Mouse (Mus musculus) kidney, postnatal 4 days (tissue): Measurements from ENCODE around the gene Mgat4e.
"Not testable (repeated sequence)": the region's sequence is repeated elsewhere in the genome, so short reads cannot be mapped to it uniquely, and the experiment has no call there.

Experiments
- DNase-seq, 2 experiments: peaks; one replicate each; pipeline ENCODE4 v3.0.0; 2021; ENCODE audit warnings: mixed read lengths in 2 of 2

The Mgat4e gene

GRCm38 (mm10) chr1:134555871-134556670, 6.6 kb upstream of the Mgat4e start:
- DNase-seq: peak; percentile 77 to 86

DNA sequence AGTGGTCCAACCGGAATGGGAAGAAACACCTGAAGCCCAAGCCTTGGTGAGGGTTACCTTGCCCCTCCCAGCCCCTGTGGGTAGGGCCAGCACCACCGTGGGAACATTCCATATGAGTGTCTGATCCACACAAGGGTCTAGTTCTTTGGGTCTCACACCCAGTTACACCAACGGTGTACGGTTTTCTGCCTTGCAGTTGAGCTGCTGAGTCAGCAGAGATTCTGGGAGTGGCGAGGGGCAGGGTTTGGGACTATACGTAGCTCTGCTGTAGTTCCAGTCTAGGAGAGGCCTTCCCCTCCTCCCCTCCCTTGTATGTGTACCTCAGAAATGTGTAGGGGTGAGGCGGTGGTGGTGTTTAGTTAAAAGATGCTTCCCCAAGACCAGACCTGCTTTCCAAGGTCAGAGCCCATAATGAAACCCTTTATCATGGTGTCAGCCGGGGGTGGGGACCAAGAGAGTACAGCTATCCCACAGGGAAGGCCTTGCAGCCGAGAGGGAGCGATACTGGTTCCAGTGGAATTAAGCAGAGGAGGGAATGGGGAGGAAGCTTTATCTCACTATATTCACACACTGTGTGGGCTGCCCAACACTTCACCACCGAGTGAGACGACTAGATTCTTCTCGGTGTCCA, 5.9 kb upstream of the Mgat4e start:
- DNase-seq: peak; percentile 19 to 47

GRCm38 (mm10) chr1:134552396-134552795, 2.9 kb upstream of the Mgat4e start:
- DNase-seq: no peak

- no peak for DNase-seq
Observed at GRCm38 (mm10) chr1:134551869-134552268, 2.4 kb upstream of the Mgat4e start.

GRCm38 (mm10) chr1:134548231-134548630, 1.3 kb downstream of the Mgat4e start:
- peak in 1 of 2 experiments; percentile 25 for DNase-seq

- DNase-seq: no peak
Observed at GRCm38 (mm10) chr1:134540610-134541009, 8.9 kb downstream of the Mgat4e start.

- DNase-seq: no peak
Observed at GRCm38 (mm10) chr1:134535513-134535912, 14.0 kb downstream of the Mgat4e start.

- DNase-seq: no peak
Observed at GRCm38 (mm10) chr1:134535054-134535453, 14.4 kb downstream of the Mgat4e start.

- not testable (repeated sequence) for DNase-seq
Observed at GRCm38 (mm10) chr1:134533710-134534109, 15.8 kb downstream of the Mgat4e start.

- no peak for DNase-seq
Observed at GRCm38 (mm10) chr1:134530618-134531017, 18.9 kb downstream of the Mgat4e start.

DNA sequence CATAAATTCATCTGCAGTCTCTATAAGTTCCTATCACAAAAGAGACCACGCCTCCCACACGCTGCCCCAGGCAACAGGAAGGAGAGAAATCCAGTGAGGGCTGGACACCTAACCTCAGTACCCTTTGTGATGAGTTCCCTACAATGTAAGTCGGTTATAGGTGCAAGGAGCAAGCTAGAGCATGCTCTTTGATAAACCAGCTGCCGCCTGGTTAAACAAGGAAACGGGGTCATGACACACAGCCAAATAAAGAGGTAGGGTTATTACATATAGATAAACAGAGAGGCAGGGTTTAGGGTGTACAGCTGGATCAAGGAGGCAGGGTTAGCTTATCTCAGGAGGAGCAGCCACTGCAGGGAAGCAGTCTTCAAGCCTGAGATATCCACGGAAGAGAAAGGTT, 22.7 kb downstream of the Mgat4e start:
- no peak for DNase-seq

DNA sequence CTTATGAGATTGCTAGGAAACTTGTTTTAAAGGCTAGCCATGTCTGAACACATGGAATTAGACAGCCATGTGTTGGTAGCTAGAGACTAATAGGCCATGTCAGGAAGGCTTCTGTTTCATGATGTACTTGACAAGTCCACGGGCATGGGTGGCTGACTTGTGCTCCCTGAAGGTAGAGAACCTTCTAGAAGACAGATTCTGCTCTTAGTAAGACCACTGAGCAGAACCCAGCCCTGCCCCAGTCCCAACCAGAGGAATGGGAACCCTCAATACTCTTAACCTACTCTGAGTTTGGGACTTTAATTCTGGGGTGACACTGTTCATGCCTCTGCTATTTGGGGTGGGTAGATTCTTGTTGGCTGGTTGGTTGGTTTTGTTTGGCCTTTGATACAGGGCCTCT, 24.5 kb downstream of the Mgat4e start:
- DNase-seq: no peak

GRCm38 (mm10) chr1:134524424-134524823, 25.1 kb downstream of the Mgat4e start:
- DNase-seq: peak in 1 of 2 experiments; percentile 31

- no peak for DNase-seq
Observed at GRCm38 (mm10) chr1:134522325-134522724, 27.2 kb downstream of the Mgat4e start.

GRCm38 (mm10) chr1:134521163-134521562, 28.3 kb downstream of the Mgat4e start:
- DNase-seq: no peak

DNA sequence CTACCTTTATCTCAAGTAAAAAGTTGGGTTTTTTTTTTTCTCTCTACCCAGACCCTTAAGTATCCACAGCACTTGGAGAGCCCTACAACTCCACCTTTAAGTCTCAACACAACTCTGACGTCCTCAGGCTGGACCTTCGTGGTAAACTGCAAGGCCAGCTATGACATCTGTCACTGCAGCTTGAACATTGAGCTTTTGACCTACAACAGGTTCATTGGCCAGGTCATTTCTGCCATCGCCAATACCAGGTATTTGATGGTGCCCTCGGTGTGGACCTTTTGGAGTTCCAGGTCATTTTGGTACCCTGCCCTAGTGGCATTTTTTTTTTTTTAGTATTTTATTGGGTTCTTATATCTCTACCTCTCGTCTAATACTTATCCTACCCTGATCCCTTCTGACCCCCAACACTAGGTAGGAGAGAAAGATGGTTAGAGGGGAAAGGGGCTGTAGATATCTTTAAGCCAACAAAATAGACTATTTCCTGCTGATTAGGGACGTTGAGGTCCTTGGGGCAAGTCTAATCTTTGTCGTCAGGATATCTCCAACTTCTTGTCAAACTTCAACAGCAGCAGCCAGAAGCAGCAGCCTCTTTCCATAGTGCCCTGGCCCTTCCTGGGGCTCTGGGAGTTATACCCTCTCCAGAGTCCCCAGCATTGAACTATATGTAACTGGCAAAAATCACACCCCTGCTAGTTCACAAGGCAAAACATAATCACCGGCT, 29.3 kb downstream of the Mgat4e start:
- no peak for DNase-seq

DNA sequence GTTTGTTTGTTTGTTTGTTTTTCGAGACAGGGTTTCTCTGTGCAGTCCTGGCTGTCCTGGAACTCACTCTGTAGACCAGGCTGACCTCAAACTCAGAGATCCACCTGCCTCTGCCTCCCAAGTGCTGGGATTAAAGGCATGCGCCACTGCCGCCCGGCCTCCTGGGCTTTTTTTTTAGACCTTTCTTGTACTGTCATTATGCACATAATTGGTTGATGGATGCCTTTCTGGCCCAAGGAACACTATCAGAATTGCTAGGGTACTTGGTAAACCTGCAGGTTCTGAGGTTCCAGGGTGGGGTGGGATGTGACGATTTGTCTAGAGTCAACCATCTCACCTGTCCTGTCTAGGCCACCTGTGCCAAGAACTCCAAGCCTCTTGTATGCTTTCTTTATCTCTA, 30.3 kb downstream of the Mgat4e start:
- not testable (repeated sequence) for DNase-seq

DNA sequence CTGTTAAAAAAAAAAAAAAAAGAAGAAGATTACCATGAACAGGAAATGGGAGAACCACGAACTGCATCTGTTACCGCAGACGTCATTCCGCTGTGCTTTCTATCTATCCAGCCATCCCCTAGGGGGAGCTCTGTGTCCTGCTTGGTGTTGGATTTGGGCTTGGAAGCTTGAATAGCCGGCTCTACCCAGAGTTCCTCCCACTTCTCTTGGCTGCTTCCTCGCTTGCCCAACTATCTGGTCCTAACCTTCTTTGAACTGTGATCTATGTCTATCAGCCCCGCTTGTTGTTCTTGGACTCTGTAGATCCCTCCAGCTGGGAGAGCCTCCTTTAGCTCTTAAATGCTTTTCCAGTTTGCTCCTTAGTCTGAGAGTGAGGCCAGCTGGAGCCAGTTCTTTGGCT, 30.8 kb downstream of the Mgat4e start:
- peak; percentile 86 to 91 for DNase-seq

DNA sequence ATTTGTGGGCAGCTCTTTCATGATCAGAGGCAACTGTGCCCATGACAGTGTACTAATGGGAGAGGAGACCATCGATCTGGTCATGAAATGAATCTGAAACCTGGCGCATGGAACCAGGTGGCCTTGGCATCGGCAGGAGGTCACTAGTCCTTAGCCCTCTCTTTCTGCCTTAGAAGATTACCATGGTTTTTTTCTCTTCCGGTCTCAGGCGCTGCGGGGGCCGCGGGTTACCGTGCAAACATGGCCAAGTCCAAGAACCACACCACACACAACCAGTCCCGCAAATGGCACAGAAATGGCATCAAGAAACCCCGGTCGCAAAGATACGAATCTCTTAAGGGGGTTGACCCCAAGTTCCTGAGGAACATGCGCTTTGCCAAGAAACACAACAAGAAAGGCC, 31.6 kb downstream of the Mgat4e start:
- not testable (repeated sequence) for DNase-seq

DNA sequence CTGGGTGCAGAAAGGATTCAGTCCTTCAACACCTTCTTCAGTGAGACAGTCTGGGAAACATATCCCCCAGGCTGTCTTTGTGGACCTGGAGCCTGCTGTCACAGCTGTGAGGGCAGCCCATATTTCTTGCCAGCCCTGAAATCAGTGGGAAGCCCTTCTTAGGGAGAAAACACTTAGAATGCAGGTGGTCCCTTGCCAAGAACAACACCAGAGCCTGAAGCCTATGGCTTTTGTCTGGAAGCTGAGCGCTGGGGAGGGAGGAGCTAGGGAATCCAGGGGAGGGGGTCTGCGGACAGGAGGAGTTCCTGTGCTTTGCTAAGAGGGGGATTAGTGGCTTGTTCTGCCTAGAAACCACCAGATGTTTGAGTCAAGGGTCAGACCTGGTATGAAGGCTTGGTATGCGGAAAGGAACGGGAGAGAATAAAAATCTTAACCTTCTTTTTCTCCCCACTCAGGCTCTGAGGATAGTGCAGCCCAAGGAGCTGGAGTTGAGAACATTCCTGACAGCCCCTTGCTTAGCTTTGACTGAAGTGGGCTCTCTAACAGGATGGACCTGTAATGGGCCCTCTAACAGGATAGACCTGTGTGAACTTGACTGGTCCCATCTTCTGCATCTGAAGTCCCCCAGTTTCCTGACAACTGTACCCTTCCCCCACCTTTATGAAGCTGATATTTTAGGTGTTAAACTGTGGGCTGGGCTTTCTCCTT, 32.8 kb downstream of the Mgat4e start:
- DNase-seq: peak; percentile 68 to 75

GRCm38 (mm10) chr1:134515891-134516290, 33.6 kb downstream of the Mgat4e start:
- DNase-seq: no peak

DNA sequence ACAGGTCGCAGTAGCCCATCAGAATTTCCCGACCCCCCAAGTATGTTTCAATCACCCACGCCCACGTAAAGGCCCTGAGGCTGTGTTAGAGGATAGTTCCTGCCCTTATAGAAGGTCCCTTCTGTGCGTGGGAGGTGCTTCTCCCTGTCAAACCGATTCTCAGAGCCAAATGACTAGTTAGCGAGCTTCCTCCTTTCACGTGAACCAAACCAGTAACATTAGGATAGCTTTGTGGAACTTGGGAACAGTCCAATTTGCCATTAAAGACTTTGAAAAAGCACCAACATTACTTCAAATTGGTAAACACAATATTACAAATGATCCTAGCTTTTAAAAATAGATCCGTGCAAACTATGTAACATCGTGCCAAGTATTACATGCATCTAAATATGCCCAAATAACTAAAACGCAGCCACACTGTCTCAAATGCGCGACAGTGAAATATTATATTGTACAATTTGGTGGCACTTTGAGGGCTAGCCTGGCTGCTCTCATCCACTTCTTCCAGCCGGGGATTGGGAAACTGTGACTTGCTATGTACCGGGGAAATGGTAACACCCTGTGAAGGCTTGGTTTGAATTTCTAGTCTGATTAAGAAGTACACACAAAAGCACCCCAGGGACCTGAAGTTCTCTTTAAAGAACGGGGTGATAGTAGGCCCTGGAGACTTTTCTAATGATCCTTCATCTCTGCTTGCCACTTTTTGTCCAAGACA, 35.4 kb downstream of the Mgat4e start:
- DNase-seq: no peak
